8 mouse cellular contexts compared by ENCODE assay signal in the genomic region with DNA sequence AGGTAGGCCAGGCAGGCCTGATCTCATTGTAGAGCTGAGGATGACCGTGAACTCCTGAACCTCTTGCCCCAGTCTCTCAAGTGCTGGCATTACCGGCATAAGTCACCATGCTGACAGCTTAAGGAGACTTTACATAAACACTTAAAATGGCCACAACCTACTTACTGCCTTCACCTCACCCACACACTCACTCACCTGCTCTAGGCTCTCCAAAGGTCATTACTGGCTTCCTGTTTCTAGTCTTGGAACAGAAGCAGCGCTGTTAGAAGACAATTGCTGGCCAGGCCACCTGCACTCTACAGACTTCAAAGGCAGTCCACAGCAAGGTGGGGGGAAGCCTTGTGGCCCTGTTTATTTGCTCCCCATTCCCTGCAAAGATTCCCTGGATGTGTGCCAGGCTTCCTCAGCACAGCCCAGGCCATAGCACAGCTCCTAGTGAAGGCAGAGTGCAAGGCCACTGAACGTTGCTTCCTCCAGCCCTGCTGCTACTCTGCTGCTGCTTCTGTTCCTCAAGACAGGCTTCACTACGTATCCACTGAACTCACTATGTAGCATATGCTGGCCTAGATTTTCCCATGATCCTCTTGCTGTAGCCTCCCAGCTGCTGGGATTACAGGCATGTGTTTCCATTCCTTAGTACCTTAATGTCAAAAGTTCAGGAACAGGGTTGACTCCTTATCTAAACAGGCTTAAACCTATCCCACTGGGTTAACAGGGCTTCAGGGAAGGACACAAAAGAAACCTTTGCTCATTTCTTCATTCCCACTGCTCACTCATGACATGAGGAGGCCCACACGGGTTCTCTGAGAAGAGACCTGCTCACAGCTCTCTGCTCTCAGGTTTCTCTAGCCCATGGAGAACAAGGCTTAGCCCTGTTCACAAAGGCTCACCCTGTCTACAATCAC. TPM values are rescaled to one million over a fixed set of nuclear protein-coding genes. Genes with fewer than 3 reads are reported as not detected.
DNase-seq lines count a peak whose midpoint lies in the region.

No protein-coding gene starts in this region.

- peak; percentile 42 for DNase-seq in adrenal gland, adult 2 months
- DNase-seq in adrenal gland, adult 18-20 months (ENCODE audit: low spot score in 2 of 2), result no peak
- DNase-seq in kidney, postnatal 10 days, result peak; percentile 44
- no peak for DNase-seq in kidney, adult 8-10 months
- peak; percentile 17 for DNase-seq in gonadal fat pad, adult 2 months (ENCODE audit: low read depth)
- DNase-seq in lung, postnatal 36 days, result peak; percentile 74
- DNase-seq in right cerebral cortex, adult 18-20 months, result no peak
- DNase-seq in ovary, postnatal 36 days (ENCODE audit: low spot score), result no peak

RNA-seq across cellular contexts. Expression of gene Snx22, which starts 22.1 kb away (rescaled TPM):
- under 1 TPM; 0.29 to 0.48 TPM for total RNA-seq in adrenal gland, adult 2 months (2021)
- polyA plus RNA-seq in adrenal gland, adult 2 months (2012; rRNA removed), result 0.79 and 0.84 TPM in 2 replicates
- total RNA-seq in adrenal gland, adult 18-20 months (2021), result under 1 TPM; 0.17 to 0.38 TPM
- polyA plus RNA-seq in gonadal fat pad, adult 2 months (2012; rRNA removed), result 6.5 and 7.4 TPM in 2 replicates

RNA-seq across cellular contexts. Expression of gene Ppib, which starts 31.6 kb away (rescaled TPM):
- total RNA-seq in adrenal gland, adult 2 months (2021), result 100 to 1,000 TPM; 245 to 310 TPM
- 68.3 and 78.6 TPM in 2 replicates for polyA plus RNA-seq in adrenal gland, adult 2 months (2012; rRNA removed)
- 100 to 1,000 TPM; 258 to 275 TPM for total RNA-seq in adrenal gland, adult 18-20 months (2021)
- 421 and 459 TPM in 2 replicates for polyA plus RNA-seq in gonadal fat pad, adult 2 months (2012; rRNA removed)

RNA-seq across cellular contexts. Expression of gene Snx1, which starts 34.8 kb away (rescaled TPM):
- total RNA-seq in adrenal gland, adult 2 months (2021), result 100 to 1,000 TPM; 112 to 118 TPM
- 58.9 and 59.7 TPM in 2 replicates for polyA plus RNA-seq in adrenal gland, adult 2 months (2012; rRNA removed)
- total RNA-seq in adrenal gland, adult 18-20 months (2021), result 100 to 1,000 TPM in 1 of 2 experiments, 10 to 100 TPM in 1; 89.6 to 103 TPM
- polyA plus RNA-seq in gonadal fat pad, adult 2 months (2012; rRNA removed), result 131 and 133 TPM in 2 replicates

RNA-seq across cellular contexts. Expression of gene Ciao2a, which starts 34.8 kb away (rescaled TPM):
- total RNA-seq in adrenal gland, adult 2 months (2021), result 10 to 100 TPM; 74.9 to 80.0 TPM
- polyA plus RNA-seq in adrenal gland, adult 2 months (2012; rRNA removed), result 4.9 and 5.2 TPM in 2 replicates
- total RNA-seq in adrenal gland, adult 18-20 months (2021), result 10 to 100 TPM; 68.8 to 80.3 TPM
- polyA plus RNA-seq in gonadal fat pad, adult 2 months (2012; rRNA removed), result 15.7 and 18.5 TPM in 2 replicates

Comparison
In these comparisons a context has a peak if more than half of its experiments do, and no peak if none do; other contexts are left out.
1. DNase-seq: peak in adrenal gland, adult 2 months (single experiment), kidney, postnatal 10 days (single experiment), gonadal fat pad, adult 2 months (single experiment) and lung, postnatal 36 days (single experiment); none in adrenal gland, adult 18-20 months (0 of 2), kidney, adult 8-10 months (0 of 2), right cerebral cortex, adult 18-20 months (single experiment) and ovary, postnatal 36 days (single experiment).